Mouse (Mus musculus) thymus, adult 2 months (tissue): ENCODE measurements around the gene Rps27l.

ENCODE experiments used
- CTCF ChIP-seq: fragments of 200-500 bp; IDR thresholded peaks from 2 replicates; pipeline ENCODE4 v1.5.1; 2012; ENCODE audit warnings: mild to moderate bottlenecking, control low read depth, low read length, moderate library complexity, borderline replicate concordance; ENCODE audit not compliant: control insufficient read depth, poor library complexity, insufficient read depth; ENCODE audit errors: extremely low read depth
- POLR2A ChIP-seq: fragments of 200-500 bp; IDR thresholded peaks from 2 replicates; pipeline ENCODE4 v1.6.1; 2012; ENCODE audit warnings: mild to moderate bottlenecking, low read length, control low read depth, moderate library complexity; ENCODE audit not compliant: control insufficient read depth, poor library complexity, insufficient read depth; ENCODE audit errors: extremely low read depth

DNA sequence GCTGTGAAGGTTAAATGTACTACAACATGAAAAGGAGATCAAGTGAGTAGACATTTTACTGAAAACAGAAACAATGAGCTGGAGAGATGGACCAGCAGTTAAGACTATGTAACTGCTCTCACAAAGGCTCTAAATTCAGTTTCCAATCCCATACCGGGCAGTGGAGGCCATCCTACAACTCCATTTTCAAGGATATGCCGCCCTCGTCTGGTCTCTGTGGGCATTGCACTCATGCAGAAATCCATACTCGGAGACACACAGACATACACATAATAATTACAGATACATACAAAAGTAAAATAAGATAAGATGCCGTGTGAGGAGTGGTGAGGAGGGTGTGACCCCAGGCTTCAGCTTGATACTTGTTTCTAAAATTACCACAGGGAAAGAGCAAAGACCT is 34.6 kb downstream of the Rps27l start:
- TF ChIP-seq CTCF, result no peak
- no peak for TF ChIP-seq POLR2A
